Mouse (Mus musculus): ENCODE results near the gene Arid1a. TPM values are rescaled to one million over a fixed set of nuclear protein-coding genes. Genes with fewer than 3 reads are reported as not detected.

The Arid1a gene
- polyA plus RNA-seq, 1 experiment from 2014 or later, result 26.8 TPM

DNA sequence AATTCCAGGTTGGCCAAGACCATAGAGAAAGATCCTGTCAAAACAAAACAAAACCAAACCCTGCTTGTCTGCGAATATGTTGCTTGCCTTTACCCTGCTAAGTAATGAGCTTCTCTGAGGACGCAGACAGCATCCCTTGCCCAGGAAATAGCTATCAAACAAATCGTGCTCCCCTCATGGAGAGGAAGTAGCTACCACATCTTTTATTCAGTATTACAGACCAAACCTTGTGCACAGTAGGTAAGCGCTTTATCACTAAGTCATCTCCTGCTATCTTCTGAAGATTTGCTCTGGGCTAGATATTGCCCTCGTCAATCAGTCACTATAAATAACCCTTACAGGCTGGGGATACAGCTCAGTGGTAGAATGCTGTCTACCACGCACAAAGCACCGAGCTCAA lies 127.4 kb downstream of the Arid1a start:
- Histone ChIP-seq H3K4me1 (peaks cover 25% of the 10 kb centered on the region), H3K9ac (no peak overlapping the region), H3K4me2 (replicated peaks) (no peak overlapping the region), H3K4me3 (replicated peaks) (no peak overlapping the region), H3K27ac (replicated peaks) (no peak overlapping the region), H3K36me3 (peaks cover 27% of the 10 kb centered on the region), H3K9me3 (replicated peaks) (no peaks in the 10 kb centered on the region), H3K27me3 (no peaks in the 10 kb centered on the region)
- WGBS, result 84% methylated on average over 7 of the region's 7 CpGs
- no peak for ATAC-seq (ENCODE audit: insufficient number of reproducible peaks, low FRiP score, low TSS enrichment, low read depth)

Small RNA genes lying within 50 kb of the gene (microRNA-seq; reads per million reads assigned to microRNA genes)
- gene Mir7227 (ENCODE audit: borderline number of aligned reads), result 0.52 reads per million

Other genes starting within 250 kb of the Arid1a start
- gene Kdf1, start 237.8 kb downstream of the Arid1a start, polyA plus RNA-seq (2015; fragmentation: Nextera tagmentation; extraction: Ambion mirVana), result 25.4 and 30.2 TPM in 2 replicates
- 314 and 355 TPM in 2 replicates for gene Nudc, start 210.8 kb downstream of the Arid1a start, polyA plus RNA-seq (2015; fragmentation: Nextera tagmentation; extraction: Ambion mirVana)
- 0.15 TPM in 1 of 2 replicates, not detected in the other for gene Nr0b2, start 203.4 kb downstream of the Arid1a start, polyA plus RNA-seq (2015; fragmentation: Nextera tagmentation; extraction: Ambion mirVana)
- 7.1 and 7.7 TPM in 2 replicates for gene Gpatch3, start 182.0 kb downstream of the Arid1a start, polyA plus RNA-seq (2015; fragmentation: Nextera tagmentation; extraction: Ambion mirVana)
- gene Gpn2, start 172.4 kb downstream of the Arid1a start, polyA plus RNA-seq (2015; fragmentation: Nextera tagmentation; extraction: Ambion mirVana), result 19.2 and 24.9 TPM in 2 replicates
- 347 and 362 TPM in 2 replicates for gene Sfn, start 154.6 kb downstream of the Arid1a start, polyA plus RNA-seq (2015; fragmentation: Nextera tagmentation; extraction: Ambion mirVana)
- 4.6 and 5.4 TPM in 2 replicates for gene Zdhhc18, start 106.6 kb downstream of the Arid1a start, polyA plus RNA-seq (2015; fragmentation: Nextera tagmentation; extraction: Ambion mirVana)
- gene Pigv, start 84.1 kb downstream of the Arid1a start, polyA plus RNA-seq (2015; fragmentation: Nextera tagmentation; extraction: Ambion mirVana), result 16.2 and 17.6 TPM in 2 replicates
- 37.3 and 38.5 TPM in 2 replicates for gene Rps6ka1, start 131.0 kb upstream of the Arid1a start, polyA plus RNA-seq (2015; fragmentation: Nextera tagmentation; extraction: Ambion mirVana)
- gene Hmgn2, start 211.9 kb upstream of the Arid1a start, polyA plus RNA-seq (2015; fragmentation: Nextera tagmentation; extraction: Ambion mirVana), result 1,934 and 1,961 TPM in 2 replicates
- 44.2 and 44.5 TPM in 2 replicates for gene Dhdds, start 244.1 kb upstream of the Arid1a start, polyA plus RNA-seq (2015; fragmentation: Nextera tagmentation; extraction: Ambion mirVana)